12 mouse cellular contexts compared by ENCODE assay signal in the genomic region with DNA sequence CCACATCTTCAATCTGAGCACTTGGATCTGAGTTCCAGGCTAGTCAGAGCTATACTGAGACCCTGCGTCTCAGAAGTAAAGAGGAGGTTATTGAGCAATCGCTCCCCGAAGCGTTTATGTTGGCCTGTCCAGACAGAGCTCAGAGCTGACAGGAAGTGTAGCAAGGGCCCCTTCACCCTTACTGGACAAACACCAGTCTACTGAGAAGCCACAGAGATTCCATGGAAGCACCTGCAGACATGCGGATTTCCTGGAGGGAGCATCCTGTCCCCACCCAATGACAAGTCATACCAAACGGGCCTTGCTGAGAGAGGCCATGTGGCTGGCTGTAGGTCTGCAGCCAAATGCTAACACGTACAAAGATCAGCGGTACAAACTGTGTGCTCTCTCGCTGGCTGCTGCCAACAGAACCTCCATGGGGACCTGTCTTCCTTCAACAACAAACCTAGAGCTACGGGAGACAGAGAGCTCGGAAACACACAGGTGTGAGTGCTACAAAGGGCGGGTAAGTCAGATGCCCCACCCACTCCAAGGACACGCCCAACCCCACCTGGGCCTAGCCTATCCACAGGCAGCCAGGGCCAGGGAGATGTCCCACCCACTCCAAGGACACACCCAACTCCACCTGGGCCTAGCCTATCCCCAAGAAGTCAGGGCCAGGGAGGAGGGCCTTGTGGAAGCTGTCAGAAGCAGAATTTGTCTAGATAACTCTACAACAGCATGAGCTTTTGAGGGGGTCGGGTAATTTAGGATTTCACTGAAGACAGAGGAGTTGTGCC. TPM values are rescaled to one million over a fixed set of nuclear protein-coding genes. Genes with fewer than 3 reads are reported as not detected.
DNase-seq lines count a peak whose midpoint lies in the region; ATAC-seq and TF ChIP-seq lines count a peak whose summit lies in the region.
"Had no signal": no experiment of that assay in that cellular context is flagged by ENCODE, and none has a peak within 500 bp of the region (broad histone marks: within the 10 kb centered on the region; RNA-seq: fewer than 3 reads in every experiment).

No protein-coding gene starts in this region.

- ATAC-seq in heart, embryonic 13.5 days (ENCODE audit: extremely low read depth, insufficient number of reproducible peaks, low FRiP score, low TSS enrichment): no peak
- peak; percentile 82 for ATAC-seq in intestine, postnatal 0 days
- ATAC-seq in stomach, embryonic 15.5 days (ENCODE audit: insufficient read depth, low FRiP score, low read depth): peak; percentile 50; the same call in 1 of the 2 replicates

- 74% methylated on average over 14 of the region's 14 CpGs for WGBS in heart, embryonic 13.5 days
- 76% methylated on average over 14 of the region's 14 CpGs for WGBS in intestine, postnatal 0 days
- 74% methylated on average over 14 of the region's 14 CpGs for WGBS in stomach, embryonic 15.5 days
- 89% methylated on average over 14 of the region's 14 CpGs for WGBS in thymus, adult 2 months

- H3K27ac ChIP-seq in heart, embryonic 13.5 days (replicated peaks): peak overlapping the region; percentile 34
- H3K27ac ChIP-seq in intestine, postnatal 0 days (ENCODE audit: low read depth, low read length): no peak overlapping the region
- H3K27ac ChIP-seq in stomach, embryonic 15.5 days: no peak overlapping the region
- no peak overlapping the region for H3K27ac ChIP-seq in thymus, adult 2 months (ENCODE audit: control insufficient read depth, insufficient read depth, low read length)

- H3K9me3 ChIP-seq in heart, embryonic 13.5 days: no peaks in the 10 kb centered on the region
- H3K9me3 ChIP-seq in intestine, postnatal 0 days (ENCODE audit: control insufficient read depth): no peaks in the 10 kb centered on the region
- H3K9me3 ChIP-seq in stomach, embryonic 15.5 days: no peaks in the 10 kb centered on the region
- H3K9me3 ChIP-seq: megakaryocyte, embryonic 14.5 days had no signal

- no peak overlapping the region for H3K4me2 ChIP-seq in heart, embryonic 13.5 days
- H3K4me2 ChIP-seq in intestine, postnatal 0 days (replicated peaks; ENCODE audit: low read depth): no peak overlapping the region
- no peak overlapping the region for H3K4me2 ChIP-seq in stomach, embryonic 15.5 days

- no peak for TF ChIP-seq CTCF in intestine, postnatal 0 days (IDR thresholded peaks at IDR 0.05; ENCODE audit: low read depth)
- TF ChIP-seq CTCF in thymus, adult 2 months (IDR thresholded peaks at IDR 0.05; ENCODE audit: borderline replicate concordance, control insufficient read depth, extremely low read depth, insufficient read depth, low read length, poor library complexity): no peak

- DNase-seq in heart, postnatal 10 days: no peak
- DNase-seq in lung, postnatal 10 days: peak; percentile 5
- no peak for DNase-seq in lung, postnatal 25 days (ENCODE audit: low spot score)
- DNase-seq in yolk sac, embryonic 10.5 days (ENCODE audit: low spot score): no peak
- no peak for DNase-seq in thymus, adult 2 months
- DNase-seq: left cerebral cortex, postnatal 4 days had no signal

- H3K9ac ChIP-seq in heart, embryonic 13.5 days: no peak overlapping the region
- no peak overlapping the region for H3K9ac ChIP-seq in intestine, postnatal 0 days (ENCODE audit: low read depth, low read length)
- no peak overlapping the region for H3K9ac ChIP-seq in stomach, embryonic 15.5 days

- no peaks in the 10 kb centered on the region for H3K27me3 ChIP-seq in heart, embryonic 13.5 days (replicated peaks)
- H3K27me3 ChIP-seq in intestine, postnatal 0 days (replicated peaks; ENCODE audit: control insufficient read depth, insufficient read depth, low read length): no peaks in the 10 kb centered on the region
- H3K27me3 ChIP-seq in stomach, embryonic 15.5 days (replicated peaks): no peaks in the 10 kb centered on the region
- H3K27me3 ChIP-seq in thymus, adult 2 months (ENCODE audit: control insufficient read depth, insufficient read depth, low read length): no peaks in the 10 kb centered on the region
- H3K27me3 ChIP-seq: megakaryocyte, embryonic 14.5 days had no signal

- H3K4me3 ChIP-seq in heart, embryonic 13.5 days: no peak overlapping the region
- H3K4me3 ChIP-seq in intestine, postnatal 0 days (ENCODE audit: low read depth, low read length): no peak overlapping the region
- H3K4me3 ChIP-seq in stomach, embryonic 15.5 days (replicated peaks): no peak overlapping the region
- H3K4me3 ChIP-seq in thymus, adult 2 months (ENCODE audit: control insufficient read depth, insufficient read depth, low read length): no peak overlapping the region
- H3K4me3 ChIP-seq: megakaryocyte, embryonic 14.5 days had no signal

- peaks cover 31% of the 10 kb centered on the region for H3K36me3 ChIP-seq in heart, embryonic 13.5 days
- no peaks in the 10 kb centered on the region for H3K36me3 ChIP-seq in intestine, postnatal 0 days (ENCODE audit: control insufficient read depth, insufficient read depth)
- H3K36me3 ChIP-seq in stomach, embryonic 15.5 days: no peaks in the 10 kb centered on the region
- no peaks in the 10 kb centered on the region for H3K36me3 ChIP-seq in thymus, adult 2 months (ENCODE audit: control insufficient read depth, insufficient read depth, low read length)

- intact Hi-C loops in heart, postnatal 10 days (cut with DNase I): loop anchor here (5.0 kb wide), 1 partner anchor 63 kb away; no protein-coding TSS in a partner anchor

- TF ChIP-seq POLR2A in thymus, adult 2 months (IDR thresholded peaks at IDR 0.05; ENCODE audit: control insufficient read depth, extremely low read depth, insufficient read depth, low read length, poor library complexity): no peak

- peaks cover 71% of the 10 kb centered on the region for H3K4me1 ChIP-seq in heart, embryonic 13.5 days
- H3K4me1 ChIP-seq in intestine, postnatal 0 days (replicated peaks; ENCODE audit: control insufficient read depth, insufficient read depth, low read length): no peaks in the 10 kb centered on the region
- 0 out of 2 replicates have a peak, but pooled peaks cover 2% of the 10 kb centered on the region for H3K4me1 ChIP-seq in stomach, embryonic 15.5 days
- H3K4me1 ChIP-seq in thymus, adult 2 months (replicated peaks; ENCODE audit: control insufficient read depth, insufficient read depth, low read length): no peaks in the 10 kb centered on the region
- H3K4me1 ChIP-seq: megakaryocyte, embryonic 14.5 days had no signal

RNA-seq across cellular contexts. Expression of gene Prox1, which starts 45.4 kb away (rescaled TPM):
- polyA plus RNA-seq in heart, embryonic 13.5 days (2015; fragmentation: Nextera tagmentation; extraction: Ambion mirVana): 16.0 and 17.5 TPM in 2 replicates
- 10 to 100 TPM; 34.3 to 68.1 TPM for total RNA-seq in heart, postnatal 10 days (2021)
- polyA plus RNA-seq in intestine, postnatal 0 days (2015; fragmentation: Nextera tagmentation; extraction: Ambion mirVana): 1.4 and 1.5 TPM in 2 replicates
- polyA plus RNA-seq in stomach, embryonic 15.5 days (2015; fragmentation: Nextera tagmentation; extraction: Ambion mirVana): 3.0 and 3.9 TPM in 2 replicates
- 0.43 and 0.71 TPM in 2 replicates for polyA plus RNA-seq in thymus, adult 2 months (2012; rRNA removed)
- total RNA-seq: common myeloid progenitor, adult 5-6 weeks; hematopoietic stem cell, adult 5-6 weeks had no signal
